Mouse (Mus musculus) heart, postnatal 10 days (tissue): ENCODE measurements at regions not wholly inside any gene's neighbourhood (a gene's known extent, or its start where the extent isn't known, plus 50 kb on each side); places are given as distances from the start of the nearest gene placed in this dataset.

Experiments used
- DNase-seq, 2 experiments: peaks; one replicate each; pipeline ENCODE4 v3.0.0; 2021
- intact Hi-C: fragments of 180-260 bp; cut with DNase I; formaldehyde crosslinking; loops from one replicate; pipeline ENCODE4 v1.15.1; 2025

DNA sequence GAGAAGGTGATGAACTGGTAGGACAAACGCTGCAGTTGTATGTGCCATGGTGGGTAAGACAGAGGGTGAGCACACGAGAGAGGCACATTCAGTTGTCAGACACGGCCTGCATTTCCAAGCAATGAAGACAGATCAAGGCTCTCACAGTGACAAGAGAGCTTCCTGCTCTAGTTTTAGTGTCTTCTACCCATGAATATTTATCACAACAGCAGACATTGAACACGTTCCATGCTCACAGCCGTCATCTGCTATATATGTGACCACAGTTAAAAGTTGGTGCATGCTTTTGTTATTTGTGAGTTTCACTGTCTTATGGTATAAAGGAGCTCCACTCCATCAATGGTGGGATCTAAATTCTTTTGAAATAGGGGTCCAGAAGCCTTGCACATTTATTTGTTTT, 76.9 kb upstream of the Gk2 start:
- no peak for DNase-seq
- intact Hi-C loops, result no loop called here

DNA sequence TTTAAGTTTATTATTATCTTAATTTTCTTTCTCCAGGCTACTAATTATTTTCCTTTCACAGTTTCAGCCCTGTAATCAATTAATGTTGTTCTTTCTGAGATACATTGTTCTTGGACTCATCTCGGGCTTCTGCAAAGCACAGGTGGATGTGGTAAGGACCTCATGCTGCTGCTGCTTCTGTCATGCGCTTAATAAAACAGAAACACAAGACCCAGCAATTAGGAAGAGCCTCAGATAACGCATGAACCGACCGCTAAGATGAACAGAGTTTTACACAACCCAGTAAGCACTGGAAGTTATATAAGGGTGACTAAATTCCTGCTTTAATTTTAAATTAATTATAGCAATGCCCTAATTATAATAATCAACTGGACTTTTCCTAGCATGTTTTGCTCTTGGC, 70.7 kb upstream of the Gk2 start:
- intact Hi-C loops, result no loop called here
- no peak for DNase-seq
